8 mouse cellular contexts compared by ENCODE assay signal in the genomic region with DNA sequence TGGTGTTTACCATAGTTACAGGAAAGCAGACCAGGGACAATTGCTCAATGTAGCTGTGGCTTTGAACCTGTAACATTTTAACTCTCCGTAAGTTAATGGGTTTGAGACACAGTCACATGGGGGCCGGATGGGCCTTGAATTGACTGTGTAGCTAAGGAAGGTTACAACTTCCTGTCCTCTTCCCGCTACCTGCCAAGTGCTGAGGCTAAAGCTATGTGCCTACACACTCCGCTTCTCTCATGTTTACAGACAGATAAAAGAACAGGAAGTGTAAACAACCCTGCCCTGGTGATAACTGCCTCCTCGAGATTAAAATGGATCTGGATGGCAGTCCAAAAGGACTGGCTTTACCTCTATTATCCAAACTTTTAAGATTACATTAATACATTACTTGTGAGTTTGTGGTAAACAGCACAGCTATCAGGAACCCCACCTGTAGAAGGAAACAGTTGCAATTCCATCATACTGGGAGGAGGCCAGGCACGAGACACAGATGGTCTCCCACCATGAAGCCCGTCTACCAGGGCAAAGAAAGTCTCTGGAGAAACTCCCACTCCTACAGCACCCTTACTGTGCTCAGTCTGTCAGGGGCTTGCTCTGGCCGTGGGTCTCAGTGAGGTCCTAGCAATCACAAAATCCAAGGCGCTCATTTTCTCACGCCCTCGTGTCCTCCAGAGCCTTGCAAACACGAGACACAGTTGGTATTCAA. TPM values are rescaled to one million over a fixed set of nuclear protein-coding genes. Genes with fewer than 3 reads are reported as not detected.
DNase-seq lines count a peak whose midpoint lies in the region; ATAC-seq and TF ChIP-seq lines count a peak whose summit lies in the region.

No protein-coding gene starts in this region.

- H3K27me3 ChIP-seq in heart, embryonic 13.5 days (replicated peaks) = no peaks in the 10 kb centered on the region
- no peaks in the 10 kb centered on the region for H3K27me3 ChIP-seq in heart, adult 2 months (ENCODE audit: control insufficient read depth, insufficient read depth, low read length)
- no peaks in the 10 kb centered on the region for H3K27me3 ChIP-seq in hindbrain, embryonic 16.5 days (replicated peaks; ENCODE audit: control insufficient read depth, insufficient read depth, low read length)
- no peaks in the 10 kb centered on the region for H3K27me3 ChIP-seq in liver, embryonic 16.5 days (ENCODE audit: control insufficient read depth, insufficient read depth, low read depth, low read length)

- H3K9me3 ChIP-seq in heart, embryonic 13.5 days = no peaks in the 10 kb centered on the region
- H3K9me3 ChIP-seq in hindbrain, embryonic 16.5 days (ENCODE audit: control insufficient read depth, low read length) = no peaks in the 10 kb centered on the region
- H3K9me3 ChIP-seq in liver, embryonic 16.5 days (replicated peaks; ENCODE audit: control insufficient read depth, low read length) = no peaks in the 10 kb centered on the region

- WGBS in heart, embryonic 13.5 days = 34% methylated on average over 12 of the region's 12 CpGs
- 44% methylated on average over 12 of the region's 12 CpGs for WGBS in heart, adult 2 months
- 57% methylated on average over 12 of the region's 12 CpGs for WGBS in hindbrain, embryonic 16.5 days
- WGBS in liver, embryonic 16.5 days (ENCODE audit: insufficient replicate concordance) = 28% methylated on average over 12 of the region's 12 CpGs

- no peak overlapping the region for H3K27ac ChIP-seq in heart, embryonic 13.5 days (replicated peaks)
- no peak overlapping the region; the same call in none of the 2 replicates for H3K27ac ChIP-seq in heart, adult 2 months
- no peak overlapping the region for H3K27ac ChIP-seq in hindbrain, embryonic 16.5 days (ENCODE audit: low read depth, low read length)
- H3K27ac ChIP-seq in liver, embryonic 16.5 days (ENCODE audit: low read length) = no peak overlapping the region

- H3K36me3 ChIP-seq in heart, embryonic 13.5 days = no peaks in the 10 kb centered on the region
- no peaks in the 10 kb centered on the region for H3K36me3 ChIP-seq in heart, adult 2 months (ENCODE audit: control insufficient read depth, insufficient read depth, low read length)
- H3K36me3 ChIP-seq in hindbrain, embryonic 16.5 days (ENCODE audit: control insufficient read depth, insufficient read depth, low read length) = no peaks in the 10 kb centered on the region
- no peaks in the 10 kb centered on the region for H3K36me3 ChIP-seq in liver, embryonic 16.5 days (ENCODE audit: control insufficient read depth, insufficient read depth)

- no peak for TF ChIP-seq POLR2A in heart, adult 2 months (IDR thresholded peaks at IDR 0.05; ENCODE audit: insufficient read depth, low read depth, low read length)

- intact Hi-C loops in heart, adult 2 months (cut with DNase I) = loop anchor here (5.0 kb wide), 1 partner anchor 894 kb away; no protein-coding TSS in a partner anchor

- peak overlapping the region; percentile 23 for H3K4me3 ChIP-seq in heart, embryonic 13.5 days
- H3K4me3 ChIP-seq in heart, adult 2 months = no peak overlapping the region
- no peak overlapping the region for H3K4me3 ChIP-seq in hindbrain, embryonic 16.5 days (ENCODE audit: low read length)
- H3K4me3 ChIP-seq in liver, embryonic 16.5 days (ENCODE audit: low read depth, low read length) = no peak overlapping the region

- TF ChIP-seq EP300 in heart, adult 2 months (IDR thresholded peaks at IDR 0.05; ENCODE audit: insufficient read depth, low read depth, low read length) = no peak

- no peak for ATAC-seq in heart, embryonic 13.5 days (ENCODE audit: extremely low read depth, insufficient number of reproducible peaks, low FRiP score, low TSS enrichment)
- 0 out of 2 replicates have a peak, but pooled peaks have one; percentile 21 for ATAC-seq in hindbrain, embryonic 16.5 days
- ATAC-seq in liver, embryonic 16.5 days (ENCODE audit: low read depth) = peak; percentile 62

- H3K79me2 ChIP-seq in heart, adult 2 months (replicated peaks; ENCODE audit: control insufficient read depth, insufficient read depth, low read length) = no peaks in the 10 kb centered on the region

- peak overlapping the region; percentile 53 for H3K4me2 ChIP-seq in heart, embryonic 13.5 days
- H3K4me2 ChIP-seq in hindbrain, embryonic 16.5 days (ENCODE audit: low read length) = no peak overlapping the region
- no peak overlapping the region for H3K4me2 ChIP-seq in liver, embryonic 16.5 days (ENCODE audit: low read depth, low read length)

- H3K4me1 ChIP-seq in heart, embryonic 13.5 days = peaks cover 14% of the 10 kb centered on the region
- H3K4me1 ChIP-seq in heart, adult 2 months (ENCODE audit: control insufficient read depth, insufficient read depth, low read length) = peaks cover 4% of the 10 kb centered on the region
- no peaks in the 10 kb centered on the region for H3K4me1 ChIP-seq in hindbrain, embryonic 16.5 days (ENCODE audit: control insufficient read depth, insufficient read depth, low read depth, low read length)
- peaks cover 5% of the 10 kb centered on the region for H3K4me1 ChIP-seq in liver, embryonic 16.5 days (ENCODE audit: control insufficient read depth, low read depth, low read length)

- no peak for DNase-seq in heart, adult 2 months
- DNase-seq in cerebellum, adult 11 months = peak; percentile 37
- no peak for DNase-seq in urinary bladder, adult 18-20 months (ENCODE audit: low spot score in 2 of 2)
- no peak for DNase-seq in thymus, postnatal 14 days
- DNase-seq in adrenal gland, postnatal 36 days = no peak

- H3K9ac ChIP-seq in heart, embryonic 13.5 days = peak overlapping the region; percentile 17; the same call in 1 of the 2 replicates
- no peak overlapping the region; the same call in 1 of the 2 replicates for H3K9ac ChIP-seq in heart, adult 2 months (ENCODE audit: low read depth, low read length)
- no peak overlapping the region for H3K9ac ChIP-seq in hindbrain, embryonic 16.5 days (ENCODE audit: low read depth, low read length)
- no peak overlapping the region for H3K9ac ChIP-seq in liver, embryonic 16.5 days (ENCODE audit: low read depth, low read length)

- TF ChIP-seq CTCF in heart, adult 2 months (IDR thresholded peaks at IDR 0.05) = no peak

RNA-seq across cellular contexts. Expression of a gene that starts 54.7 kb away (rescaled TPM):
- 22.7 and 24.7 TPM in 2 replicates for polyA plus RNA-seq in heart, embryonic 13.5 days (2015; fragmentation: Nextera tagmentation; extraction: Ambion mirVana)
- total RNA-seq in heart, adult 2 months (2021) = 10 to 100 TPM; 64.7 to 89.1 TPM
- 31.9 and 43.5 TPM in 2 replicates for polyA plus RNA-seq in heart, adult 2 months (2012; rRNA removed)
- 43.5 and 44.4 TPM in 2 replicates for polyA plus RNA-seq in hindbrain, embryonic 16.5 days (2015; fragmentation: Nextera tagmentation; extraction: Ambion mirVana)
- polyA plus RNA-seq in liver, embryonic 16.5 days (2015; fragmentation: Nextera tagmentation; extraction: Ambion mirVana) = 12.1 and 13.8 TPM in 2 replicates
- total RNA-seq in adrenal gland, postnatal 36 days (2021) = 100 to 1,000 TPM; 110 to 144 TPM
